Mouse (Mus musculus) liver, embryonic 14.5 days (tissue): Measurements from ENCODE around the gene Gm973.

Experiments used
- CTCF ChIP-seq: IDR thresholded peaks from 2 replicates; pipeline ENCODE4 v1.5.1; 2016; ENCODE audit warnings: antibody characterized with exemption, low read depth, control low read depth
- EP300 ChIP-seq: IDR thresholded peaks from 2 replicates; pipeline ENCODE4 v1.6.1; 2016; ENCODE audit warnings: antibody characterized with exemption, low read depth

DNA sequence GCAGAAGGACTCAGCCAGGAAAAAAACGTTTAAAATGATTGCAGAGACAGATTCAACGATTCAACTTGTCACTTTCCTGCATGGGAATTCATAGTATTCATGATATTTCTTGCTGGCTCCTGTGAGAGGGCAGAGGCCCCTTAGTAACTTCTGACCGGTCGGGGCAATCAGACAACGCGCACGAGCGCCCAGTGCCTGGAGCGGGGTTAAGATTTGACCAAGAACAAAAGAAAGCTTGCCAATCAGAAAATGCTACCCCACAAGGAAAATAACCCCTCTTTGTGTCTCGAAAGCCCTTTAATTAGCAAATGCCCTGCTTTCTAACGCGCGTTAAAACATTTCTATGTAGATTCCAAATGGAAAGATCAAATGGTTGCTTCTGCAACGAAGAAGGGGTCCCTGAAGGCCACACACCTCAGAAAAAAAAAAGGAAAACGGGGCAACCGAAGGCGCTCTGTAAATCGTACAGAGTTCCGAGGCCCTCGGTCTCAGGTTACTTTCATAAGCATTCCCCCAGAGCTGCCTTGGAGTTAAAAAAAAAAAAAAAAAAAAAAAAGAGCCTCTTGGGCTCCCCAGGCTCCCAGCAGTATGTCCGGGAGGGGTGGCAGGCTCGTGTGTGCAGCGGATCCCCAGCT lies 35.1 kb upstream of the Gm973 start:
- TF ChIP-seq CTCF (no peak), EP300 (no peak)
